Mouse (Mus musculus) neural tube, embryonic 11.5 days (tissue): Measurements from ENCODE around the gene Olfr65. TPM values are rescaled to one million over a fixed set of nuclear protein-coding genes. Genes with fewer than 3 reads are reported as not detected.

Source experiments
- ATAC-seq: fragments of 200-750 bp; cut with Nextera tagmentation; 2 replicates; pipeline ENCODE4 v1.8.0; 2017; ENCODE audit warnings: moderate number of reproducible peaks, mild to moderate bottlenecking, moderate TSS enrichment, moderate library complexity; ENCODE audit not compliant: insufficient read depth, low FRiP score, low TSS enrichment
- DNase-seq: peaks from one replicate; pipeline ENCODE4 v3.0.0-alpha.2; 2015; ENCODE audit warnings: low spot score
- H3K27ac ChIP-seq: fragments of 300-500 bp; sonication (generic); 2 replicates; pipeline ENCODE4 v1.5.1; 2014; ENCODE audit warnings: low read depth, mild to moderate bottlenecking, low read length
- H3K27me3 ChIP-seq: fragments of 300-500 bp; sonication (generic); 2 replicates; pipeline ENCODE4 v1.6.1; 2014; ENCODE audit warnings: mild to moderate bottlenecking, low read length, mixed read lengths; ENCODE audit not compliant: control insufficient read depth, insufficient read depth
- H3K36me3 ChIP-seq: fragments of 300-500 bp; sonication (generic); 2 replicates; pipeline ENCODE4 v1.6.1; 2014; ENCODE audit warnings: mild to moderate bottlenecking, low read length, moderate library complexity, mixed read lengths; ENCODE audit not compliant: control insufficient read depth, insufficient read depth
- H3K4me1 ChIP-seq: fragments of 300-500 bp; sonication (generic); 2 replicates; pipeline ENCODE4 v1.6.1; 2014; ENCODE audit warnings: low read length, mixed read lengths; ENCODE audit not compliant: control insufficient read depth, insufficient read depth
- H3K4me2 ChIP-seq: fragments of 300-500 bp; sonication (generic); 2 replicates; pipeline ENCODE4 v1.6.1; 2014; ENCODE audit warnings: low read depth, mild to moderate bottlenecking, moderate library complexity
- H3K4me3 ChIP-seq: fragments of 300-500 bp; sonication (generic); 2 replicates; pipeline ENCODE4 v1.5.1; 2014; ENCODE audit warnings: low read depth, low read length
- H3K9ac ChIP-seq: fragments of 300-500 bp; sonication (generic); 2 replicates; pipeline ENCODE4 v1.6.1; 2014; ENCODE audit warnings: mild to moderate bottlenecking, low read length
- H3K9me3 ChIP-seq: fragments of 300-500 bp; sonication (generic); 2 replicates; pipeline ENCODE4 v1.6.1; 2016; ENCODE audit warnings: low read length; ENCODE audit not compliant: control insufficient read depth
- polyA plus RNA-seq: library from polyadenylated mRNA; unstranded; fragments of >200 nt; fragmentation: Nextera tagmentation; extraction: Ambion mirVana; gene quantifications from 2 replicates; pipeline ENCODE4 v1.2.1, GENCODE M21; 2014

Gene Olfr65
- polyA plus RNA-seq, 1 experiment from 2014 or later = not detected

DNA sequence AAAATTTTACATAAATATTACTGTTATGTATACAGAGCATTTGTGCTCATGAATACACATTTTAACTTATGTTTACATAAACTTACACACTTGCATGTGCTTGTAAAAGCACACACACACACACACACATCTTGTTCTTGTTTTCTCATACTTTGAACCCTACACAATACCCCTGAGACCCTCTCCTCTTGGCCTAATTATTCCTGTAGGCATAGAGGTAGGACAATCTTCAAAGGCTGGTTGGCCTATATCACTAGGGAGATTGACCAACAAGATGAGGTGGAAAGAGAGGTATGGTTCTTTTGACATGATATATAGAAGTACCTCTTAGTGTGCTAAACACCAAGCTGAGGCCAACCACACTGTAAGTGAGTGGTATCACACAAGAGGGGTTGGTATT, 40.9 kb downstream of the Olfr65 start, which contains the start of gene Olfr633:
Olfr633 (plus strand) TSS at position 301 of the 400 bp plus-strand sequence.
- Histone ChIP-seq H3K4me3 (no peak within 1 kb of the TSS), H3K9ac (no peak within 1 kb of the TSS), H3K9me3 (no peaks in the 10 kb centered on the region), H3K4me1 (no peaks in the 10 kb centered on the region), H3K4me2 (no peak within 1 kb of the TSS), H3K36me3 (no peaks in the 10 kb centered on the region), H3K27ac (no peak within 1 kb of the TSS), H3K27me3 (no peaks in the 10 kb centered on the region)
- ATAC-seq (no peak), DNase-seq (no peak)

Other genes starting within 250 kb of the Olfr65 start
- not detected in 2 replicates for gene Olfr623, start 239.8 kb upstream of the Olfr65 start, polyA plus RNA-seq
- gene Olfr624, start 232.3 kb upstream of the Olfr65 start, polyA plus RNA-seq = 0.04 TPM in 2 replicates
- gene Olfr625-ps1, start 220.8 kb upstream of the Olfr65 start, polyA plus RNA-seq = not detected in 2 replicates
- gene Olfr243, start 188.8 kb upstream of the Olfr65 start, polyA plus RNA-seq = not detected in 2 replicates
- not detected in 2 replicates for gene Olfr628, start 173.1 kb upstream of the Olfr65 start, polyA plus RNA-seq
- gene Olfr629, start 158.5 kb upstream of the Olfr65 start, polyA plus RNA-seq = not detected in 2 replicates
- not detected in 2 replicates for gene Olfr630, start 146.2 kb upstream of the Olfr65 start, polyA plus RNA-seq
- not detected in 2 replicates for gene Olfr69, start 131.9 kb upstream of the Olfr65 start, polyA plus RNA-seq
- gene Olfr68, start 123.8 kb upstream of the Olfr65 start, polyA plus RNA-seq = not detected in 2 replicates
- not detected in 2 replicates for gene Olfr67, start 111.7 kb upstream of the Olfr65 start, polyA plus RNA-seq
- gene Hbb-bt, start 89.5 kb upstream of the Olfr65 start, polyA plus RNA-seq = 601 and 630 TPM in 2 replicates
- 191 and 252 TPM in 2 replicates for gene Hbb-bs, start 75.4 kb upstream of the Olfr65 start, polyA plus RNA-seq
- not detected in 2 replicates for gene Hbb-bh2, start 63.0 kb upstream of the Olfr65 start, polyA plus RNA-seq
- 2,034 and 2,085 TPM in 2 replicates for gene Hbb-bh1, start 60.3 kb upstream of the Olfr65 start, polyA plus RNA-seq
- gene Hbb-y, start 50.3 kb upstream of the Olfr65 start, polyA plus RNA-seq = 8,929 and 9,080 TPM in 2 replicates
- gene Olfr66, start 17.2 kb upstream of the Olfr65 start, polyA plus RNA-seq = not detected in 2 replicates
- gene Olfr64, start 9.0 kb upstream of the Olfr65 start, polyA plus RNA-seq = not detected in 2 replicates
- gene Olfr631, start 25.3 kb downstream of the Olfr65 start, polyA plus RNA-seq = not detected in 2 replicates
- not detected in 2 replicates for gene Olfr632, start 30.9 kb downstream of the Olfr65 start, polyA plus RNA-seq
- gene Olfr633, start 41.0 kb downstream of the Olfr65 start, polyA plus RNA-seq = not detected in 2 replicates
- gene Olfr635, start 67.7 kb downstream of the Olfr65 start, polyA plus RNA-seq = not detected in 2 replicates
- not detected in 2 replicates for gene Olfr638, start 95.3 kb downstream of the Olfr65 start, polyA plus RNA-seq
- gene Olfr639, start 113.8 kb downstream of the Olfr65 start, polyA plus RNA-seq = not detected in 2 replicates
- not detected in 2 replicates for gene Olfr640, start 122.1 kb downstream of the Olfr65 start, polyA plus RNA-seq
- not detected in 2 replicates for gene Olfr641, start 132.0 kb downstream of the Olfr65 start, polyA plus RNA-seq
- not detected in 2 replicates for gene Olfr642, start 149.2 kb downstream of the Olfr65 start, polyA plus RNA-seq
- gene 4930516K23Rik, start 158.0 kb downstream of the Olfr65 start, polyA plus RNA-seq = not detected in 2 replicates
- not detected in 2 replicates for gene Olfr644, start 168.4 kb downstream of the Olfr65 start, polyA plus RNA-seq
- not detected in 2 replicates for gene Olfr645, start 182.0 kb downstream of the Olfr65 start, polyA plus RNA-seq
- gene Olfr646, start 201.4 kb downstream of the Olfr65 start, polyA plus RNA-seq = not detected in 2 replicates
- gene Ubqln5, start 226.3 kb downstream of the Olfr65 start, polyA plus RNA-seq = not detected in 2 replicates
- gene Olfr643, start 233.9 kb downstream of the Olfr65 start, polyA plus RNA-seq = not detected in 2 replicates
- not detected in 2 replicates for gene Ubqln3, start 239.8 kb downstream of the Olfr65 start, polyA plus RNA-seq
- not detected in 2 replicates for gene Ubqlnl, start 247.1 kb downstream of the Olfr65 start, polyA plus RNA-seq